Mouse (Mus musculus) left cerebral cortex, adult 11 months (tissue): ENCODE results near the gene Ldah.
"Not testable (repeated sequence)": the region's sequence is repeated elsewhere in the genome, so short reads cannot be mapped to it uniquely, and the experiment has no call there.

Experiments
- DNase-seq: peaks from one replicate; pipeline ENCODE4 v3.0.0; 2022; ENCODE audit warnings: low spot score

Ldah gene

DNA sequence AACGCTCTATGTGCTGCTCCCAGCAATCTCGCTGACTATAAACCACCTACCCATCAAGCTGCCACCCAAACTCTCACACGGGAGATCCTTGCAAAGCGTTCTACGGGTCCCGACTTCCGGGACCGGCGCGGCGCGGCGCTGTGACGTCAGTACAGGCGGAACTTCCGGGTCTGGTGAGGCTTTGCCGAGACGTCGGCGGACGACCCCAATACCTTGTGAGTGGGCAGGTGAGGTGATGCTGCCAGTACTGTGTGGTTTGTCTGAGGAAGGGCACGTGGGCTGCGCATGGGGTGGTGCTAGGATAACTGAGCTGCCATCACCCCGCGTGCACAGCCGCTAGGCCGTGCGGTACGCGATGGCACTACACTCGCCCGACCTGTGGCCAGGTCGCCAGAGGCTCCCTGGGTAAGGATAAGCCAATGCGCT is at the start of gene Ldah:
TSS of gene Ldah (plus strand) at position 130 of the 426 bp plus-strand sequence.
- peak; percentile 83 for DNase-seq

- DNase-seq = no peak
These were observed 40.2 kb upstream of the Ldah start for GRCm38 (mm10) chr12:8167743-8168142.

GRCm38 (mm10) chr12:8180921-8181320 is 27.0 kb upstream of the Ldah start:
- DNase-seq = no peak

DNA sequence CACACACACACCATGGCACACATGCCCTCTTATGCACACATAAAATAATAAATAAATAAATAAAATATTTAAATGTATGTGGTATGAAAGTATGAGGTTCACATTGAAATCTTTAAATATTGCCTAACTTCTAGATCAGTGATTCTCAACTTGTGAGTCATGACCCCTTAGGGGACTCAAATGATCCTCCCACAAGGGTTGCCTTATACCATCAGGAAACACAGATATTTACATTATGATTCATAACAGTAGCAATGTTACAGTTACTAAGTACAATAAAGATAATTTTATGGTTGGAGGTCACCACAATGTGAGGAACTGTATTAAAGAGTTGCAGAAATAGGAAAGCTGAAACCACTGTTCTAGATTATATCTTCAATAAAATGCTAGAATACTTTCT is 26.2 kb upstream of the Ldah start:
- no peak for DNase-seq

- no peak for DNase-seq
These were observed 23.4 kb upstream of the Ldah start for GRCm38 (mm10) chr12:8184518-8184917.

GRCm38 (mm10) chr12:8188161-8188560 is 19.7 kb upstream of the Ldah start:
- DNase-seq = no peak

DNA sequence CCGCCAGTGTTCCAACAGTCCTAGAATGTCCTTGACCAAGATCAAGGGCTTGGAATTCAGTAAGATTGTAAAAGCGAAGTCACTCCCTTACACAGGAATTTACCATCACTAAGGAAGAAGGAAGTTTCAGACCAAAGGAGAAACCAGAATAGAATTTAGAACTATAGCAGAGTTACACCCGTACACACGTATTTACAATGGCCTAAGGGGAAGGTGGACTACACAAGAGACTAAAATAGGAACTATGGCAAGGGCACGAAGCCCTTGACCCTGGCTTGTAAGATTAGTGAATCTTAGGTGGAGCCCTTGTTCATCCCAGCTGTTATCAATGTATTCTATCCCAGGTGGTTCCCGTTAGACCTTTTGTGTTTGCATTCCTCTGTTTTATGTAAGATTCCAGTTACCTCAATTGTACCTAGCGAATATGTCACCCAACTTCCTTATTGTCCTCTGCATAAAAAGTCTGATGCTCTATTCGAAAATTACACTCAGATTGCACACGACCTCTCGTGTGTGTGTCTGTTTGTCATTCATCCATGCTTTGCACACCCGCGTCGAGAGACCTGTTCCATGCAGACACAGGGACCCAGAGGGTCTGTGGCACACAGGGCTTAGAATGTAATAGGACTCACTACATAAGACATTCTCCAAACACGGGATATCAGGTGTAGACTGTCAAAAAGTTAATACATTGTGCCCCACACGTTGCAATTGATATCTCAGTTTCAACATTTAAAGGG is 18.9 kb upstream of the Ldah start:
- DNase-seq = not testable (repeated sequence)

- DNase-seq = no peak
These were observed 18.2 kb upstream of the Ldah start for GRCm38 (mm10) chr12:8189722-8190121.

DNA sequence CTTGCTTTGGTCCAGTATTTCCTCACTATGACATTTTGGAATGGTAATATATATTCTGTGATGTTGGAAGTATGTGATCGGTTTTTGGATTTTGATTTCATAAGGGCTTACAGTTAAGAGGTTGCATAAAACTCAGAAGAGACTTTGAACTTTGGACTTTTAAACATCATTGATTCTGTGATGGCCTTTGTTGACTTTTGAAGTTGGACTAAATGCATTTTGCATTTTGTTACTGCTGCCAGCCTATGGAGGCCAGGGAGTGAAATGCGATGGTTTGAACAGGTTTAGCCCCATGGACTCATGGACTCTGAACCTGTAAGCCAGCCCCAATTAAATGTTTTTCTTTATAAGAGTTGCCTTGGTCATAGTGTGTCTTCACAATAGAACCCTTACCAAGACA is 2.2 kb upstream of the Ldah start:
- DNase-seq = no peak

DNA sequence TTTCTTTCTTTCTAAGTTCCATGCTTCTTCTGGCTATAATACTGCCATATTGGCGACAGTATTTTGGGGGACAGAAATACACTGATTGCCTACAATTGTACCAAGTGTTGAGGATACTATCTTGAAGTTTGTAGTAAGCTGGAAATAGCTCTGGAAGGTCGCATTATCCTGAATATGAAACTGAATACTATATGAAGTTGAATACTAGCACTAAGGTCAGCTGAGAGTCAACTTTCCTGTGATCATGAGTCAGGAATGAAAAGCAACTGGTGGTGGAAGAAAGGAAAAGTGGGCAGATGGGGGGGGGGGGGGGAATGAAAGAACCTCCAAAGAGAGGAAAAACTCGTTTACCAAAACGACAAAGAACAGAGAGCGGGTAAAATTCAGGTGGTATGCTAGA is 329 bp upstream of the Ldah start:
- no peak for DNase-seq

- DNase-seq = peak; percentile 30
These were observed 8.7 kb downstream of the Ldah start for GRCm38 (mm10) chr12:8216392-8217280.

DNA sequence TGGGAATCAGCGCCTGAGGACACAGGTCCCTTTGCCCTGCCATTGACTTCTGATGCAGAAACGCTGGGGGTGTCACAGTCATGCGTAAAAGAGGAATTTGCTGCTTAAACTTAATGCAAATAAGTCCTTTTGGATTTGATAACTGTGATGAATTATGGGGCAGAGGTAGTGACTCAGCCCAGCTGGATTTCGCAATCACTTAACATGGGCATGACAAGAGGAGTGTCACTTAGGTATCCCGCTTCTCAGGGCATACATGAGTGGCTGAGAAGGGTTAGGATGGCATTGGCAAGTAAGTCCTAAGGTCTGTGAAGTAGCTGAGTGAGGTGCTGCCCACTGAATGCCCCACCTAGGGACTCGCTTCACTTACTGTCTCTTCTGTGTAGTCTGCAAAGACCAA is 15.1 kb downstream of the Ldah start:
- no peak for DNase-seq

DNA sequence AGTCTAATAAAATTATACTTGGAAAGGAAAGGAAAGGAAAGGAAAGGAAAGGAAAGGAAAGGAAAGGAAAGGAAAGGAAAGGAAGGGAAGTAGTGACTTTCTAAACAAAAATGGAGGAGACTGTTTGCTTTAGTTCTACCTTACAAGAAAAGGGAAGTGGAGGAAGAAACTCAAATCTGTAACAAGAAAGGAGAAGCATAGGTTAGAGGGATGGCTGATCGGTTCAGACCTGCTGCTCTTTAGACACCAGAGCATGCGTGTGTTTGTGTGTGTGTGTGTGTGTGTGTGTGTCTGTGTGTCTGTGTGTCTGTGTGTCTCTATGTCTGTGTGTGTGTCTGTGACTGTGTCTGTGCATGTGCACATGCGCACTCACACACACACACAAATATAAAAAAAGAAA is 23.2 kb downstream of the Ldah start:
- no peak for DNase-seq

- DNase-seq = peak; percentile 16
These were observed 24.8 kb downstream of the Ldah start for GRCm38 (mm10) chr12:8232679-8233078.

GRCm38 (mm10) chr12:8242181-8242580 is 34.3 kb downstream of the Ldah start:
- no peak for DNase-seq

GRCm38 (mm10) chr12:8244746-8245145 is 36.8 kb downstream of the Ldah start:
- DNase-seq = no peak

GRCm38 (mm10) chr12:8260297-8260696 is 52.4 kb downstream of the Ldah start:
- DNase-seq = no peak

DNA sequence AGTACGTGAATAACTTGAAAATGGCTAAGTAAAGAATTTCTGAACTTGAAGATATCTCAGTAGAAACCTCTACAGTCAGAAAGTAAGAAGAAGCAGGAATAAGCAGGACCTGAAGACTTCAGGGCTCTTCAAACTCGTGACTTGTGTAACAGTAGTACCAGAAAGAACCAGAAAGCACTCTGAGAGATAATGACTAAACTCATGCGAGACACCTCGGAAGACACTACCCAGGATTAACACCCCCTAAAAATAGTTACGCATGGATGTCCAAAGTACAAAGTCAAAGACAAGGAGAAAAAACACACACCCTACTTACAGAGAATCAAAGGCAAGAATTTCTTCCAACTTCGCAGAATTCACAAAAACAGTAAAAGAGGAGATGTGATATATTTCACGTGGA is 58.4 kb downstream of the Ldah start:
- no peak for DNase-seq

- DNase-seq = no peak
These were observed 61.7 kb downstream of the Ldah start for GRCm38 (mm10) chr12:8269627-8270026.

GRCm38 (mm10) chr12:8271405-8271804 is 63.5 kb downstream of the Ldah start:
- DNase-seq = no peak

DNA sequence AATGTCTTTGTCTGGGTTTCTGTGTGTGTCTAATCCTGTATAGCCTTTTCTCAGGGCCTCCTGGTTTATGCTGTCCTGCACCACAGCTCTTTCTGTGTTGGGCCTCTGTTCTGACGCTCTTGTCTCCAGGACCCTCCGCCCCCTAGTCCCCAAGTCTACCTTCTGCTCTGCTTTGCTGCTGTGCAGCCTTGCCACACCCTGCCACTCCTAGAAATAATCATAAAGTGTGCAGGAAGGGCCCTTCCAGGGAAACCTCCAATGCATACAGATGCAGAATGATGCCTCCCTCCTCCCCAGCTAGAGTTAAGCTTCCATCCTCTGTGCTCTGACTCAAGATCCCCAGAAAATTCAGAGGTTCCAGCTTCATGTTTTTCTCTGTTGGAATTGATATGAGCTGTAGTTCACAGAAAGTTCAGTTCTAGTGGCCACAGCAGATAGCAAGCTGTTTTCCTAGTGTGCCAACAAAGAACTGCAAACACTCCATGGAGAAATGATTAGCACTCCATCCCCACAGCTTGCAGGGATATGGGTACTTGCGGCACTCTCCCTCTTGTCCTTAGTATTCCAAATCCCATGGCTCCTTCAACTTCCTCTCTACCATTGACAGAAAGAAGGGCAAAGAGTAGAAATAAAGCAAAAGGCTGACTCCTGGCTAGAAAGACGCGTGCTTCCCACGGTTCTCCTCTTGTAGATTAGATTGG is 65.7 kb downstream of the Ldah start:
- DNase-seq = no peak

GRCm38 (mm10) chr12:8275424-8275823 is 67.5 kb downstream of the Ldah start:
- no peak for DNase-seq
